Mouse (Mus musculus): ENCODE measurements around the gene Cks2. TPM values are rescaled to one million over a fixed set of nuclear protein-coding genes. Genes with fewer than 3 reads are reported as not detected.
"Not testable (repeated sequence)": the region's sequence is repeated elsewhere in the genome, so short reads cannot be mapped to it uniquely, and the experiment has no call there.

Gene Cks2
- polyA plus RNA-seq, 1 experiment from 2014 or later: 370 TPM

- no peak overlapping the region for H3K4me2 ChIP-seq (replicated peaks; ENCODE audit: low read depth, low read length)
- no peak overlapping the region for H3K27ac ChIP-seq (ENCODE audit: low read length)
- H3K9ac ChIP-seq (replicated peaks; ENCODE audit: low read length): no peak overlapping the region
- no peak for ATAC-seq (ENCODE audit: low FRiP score, low TSS enrichment)
- no peaks in the 10 kb centered on the region for H3K9me3 ChIP-seq (ENCODE audit: low read length)
- no peaks in the 10 kb centered on the region for H3K27me3 ChIP-seq (ENCODE audit: insufficient read depth, low read length)
- 72% methylated on average over 5 of the region's 5 CpGs for WGBS
- H3K36me3 ChIP-seq (ENCODE audit: insufficient read depth, low read length): no peaks in the 10 kb centered on the region
- no peaks in the 10 kb centered on the region for H3K4me1 ChIP-seq (ENCODE audit: insufficient read depth, low read length)
- no peak overlapping the region for H3K4me3 ChIP-seq (ENCODE audit: low read length)
Measured at GRCm38 (mm10) chr13:51632560-51633218, 12.3 kb upstream of the Cks2 start.

GRCm38 (mm10) chr13:51635384-51635783 lies 9.6 kb upstream of the Cks2 start:
- not testable (repeated sequence) for H3K9ac ChIP-seq (replicated peaks; ENCODE audit: low read length); H3K4me3 ChIP-seq (ENCODE audit: low read length); H3K36me3 ChIP-seq (ENCODE audit: insufficient read depth, low read length); H3K27me3 ChIP-seq (ENCODE audit: insufficient read depth, low read length); H3K27ac ChIP-seq (ENCODE audit: low read length); ATAC-seq (ENCODE audit: low FRiP score, low TSS enrichment); H3K4me2 ChIP-seq (replicated peaks; ENCODE audit: low read depth, low read length); H3K4me1 ChIP-seq (ENCODE audit: insufficient read depth, low read length); H3K9me3 ChIP-seq (ENCODE audit: low read length)
- WGBS: 39% methylated on average over 4 of the region's 9 CpGs

DNA sequence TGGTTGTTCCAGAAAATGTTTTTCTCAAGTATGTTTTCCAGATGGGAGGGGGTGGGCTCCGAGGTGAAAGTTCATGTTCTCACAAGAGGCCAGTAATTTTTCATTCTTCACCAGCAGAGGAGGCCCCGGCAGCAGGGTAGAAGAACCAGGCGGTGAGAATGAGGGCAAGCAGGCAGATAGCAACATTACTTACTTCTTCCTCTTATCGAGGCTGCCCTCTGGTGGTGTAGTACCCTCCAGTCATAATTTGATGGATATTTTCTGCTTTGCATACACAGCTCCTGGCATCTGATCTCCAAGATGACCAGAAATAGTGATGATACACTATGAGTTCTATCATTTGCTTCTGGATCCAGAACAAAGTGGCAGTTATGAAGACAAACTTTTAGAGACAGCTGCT lies 6.1 kb upstream of the Cks2 start:
- no peaks in the 10 kb centered on the region for H3K27me3 ChIP-seq (ENCODE audit: insufficient read depth, low read length)
- H3K4me1 ChIP-seq (ENCODE audit: insufficient read depth, low read length): peaks cover 6% of the 10 kb centered on the region
- 88% methylated on average over 4 of the region's 4 CpGs for WGBS
- H3K27ac ChIP-seq (ENCODE audit: low read length): no peak overlapping the region
- no peak overlapping the region for H3K4me3 ChIP-seq (ENCODE audit: low read length)
- H3K4me2 ChIP-seq (replicated peaks; ENCODE audit: low read depth, low read length): no peak overlapping the region
- H3K36me3 ChIP-seq (ENCODE audit: insufficient read depth, low read length): no peaks in the 10 kb centered on the region
- H3K9ac ChIP-seq (replicated peaks; ENCODE audit: low read length): no peak overlapping the region
- H3K9me3 ChIP-seq (ENCODE audit: low read length): no peaks in the 10 kb centered on the region
- ATAC-seq (ENCODE audit: low FRiP score, low TSS enrichment): no peak

DNA sequence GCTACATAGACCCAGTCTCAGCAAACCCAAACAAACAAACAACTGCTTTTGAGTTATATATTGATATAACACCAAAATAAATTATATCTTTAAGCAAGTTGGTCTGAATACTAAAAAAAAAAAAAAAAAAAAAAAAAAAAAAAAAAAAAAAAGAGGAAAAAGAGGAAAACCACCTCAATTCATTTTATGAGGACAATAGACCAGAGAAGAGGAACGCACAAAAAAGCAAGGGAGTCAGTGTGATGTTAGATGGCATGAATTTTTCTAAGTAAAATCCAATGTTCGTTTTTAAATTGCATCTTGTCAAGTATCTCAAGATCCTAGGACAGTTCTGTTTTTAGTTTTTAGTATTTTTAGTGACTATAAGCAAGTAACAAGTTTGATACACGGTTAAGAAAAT lies 3.6 kb upstream of the Cks2 start:
- ATAC-seq (ENCODE audit: low FRiP score, low TSS enrichment): no peak
- no peak overlapping the region for H3K4me2 ChIP-seq (replicated peaks; ENCODE audit: low read depth, low read length)
- 86% methylated on average over 3 of the region's 3 CpGs for WGBS

DNA sequence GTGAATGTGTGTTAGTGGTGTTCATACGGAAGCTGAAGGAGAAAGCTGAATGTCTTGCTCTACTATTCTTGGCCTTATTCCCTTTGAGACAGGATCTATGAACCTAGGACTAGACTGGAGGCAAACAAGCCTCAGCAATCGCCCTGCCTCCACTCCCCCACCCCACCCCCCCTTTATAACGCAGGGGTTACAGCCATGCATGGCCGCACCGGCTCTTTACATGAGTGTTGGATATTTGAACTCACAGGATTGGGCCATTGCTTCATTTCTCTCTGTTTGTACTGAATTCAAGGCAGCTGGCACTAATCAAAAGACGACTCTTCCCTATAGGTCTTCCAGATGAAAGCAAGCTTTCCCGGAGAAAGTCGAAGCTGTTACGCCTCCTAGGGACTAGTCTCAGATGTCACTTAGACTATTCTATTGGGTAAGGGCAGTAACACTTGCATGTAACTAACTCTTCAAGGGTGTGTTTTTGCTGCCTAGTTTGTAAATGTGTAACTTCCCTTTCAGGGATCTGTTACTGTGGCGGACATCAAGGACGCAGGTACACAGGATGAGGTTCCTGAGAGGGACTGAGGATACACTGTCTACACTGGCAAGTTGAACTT lies 2.8 kb upstream of the Cks2 start:
- peak; percentile 12; the same call in 1 of the 2 replicates for ATAC-seq (ENCODE audit: low FRiP score, low TSS enrichment)
- Histone ChIP-seq H3K36me3 (ENCODE audit: insufficient read depth, low read length) (no peaks in the 10 kb centered on the region), H3K27ac (ENCODE audit: low read length) (peak overlapping the region; percentile 17), H3K9ac (replicated peaks; ENCODE audit: low read length) (0 out of 2 replicates have a peak overlapping the region, but pooled peaks have one; percentile 26), H3K4me2 (replicated peaks; ENCODE audit: low read depth, low read length) (peak overlapping the region; percentile 33), H3K4me3 (ENCODE audit: low read length) (no peak overlapping the region), H3K4me1 (ENCODE audit: insufficient read depth, low read length) (peaks cover 12% of the 10 kb centered on the region), H3K9me3 (ENCODE audit: low read length) (no peaks in the 10 kb centered on the region), H3K27me3 (ENCODE audit: insufficient read depth, low read length) (no peaks in the 10 kb centered on the region)
- 18% methylated on average over 11 of the region's 11 CpGs for WGBS

More for the DNA sequence above, 3.6 kb upstream of the Cks2 start:
- H3K9ac ChIP-seq (replicated peaks; ENCODE audit: low read length): no peak overlapping the region
- no peaks in the 10 kb centered on the region for H3K27me3 ChIP-seq (ENCODE audit: insufficient read depth, low read length)
- H3K27ac ChIP-seq (ENCODE audit: low read length): no peak overlapping the region
- peaks cover 6% of the 10 kb centered on the region for H3K4me1 ChIP-seq (ENCODE audit: insufficient read depth, low read length)
- no peaks in the 10 kb centered on the region for H3K9me3 ChIP-seq (ENCODE audit: low read length)
- no peaks in the 10 kb centered on the region for H3K36me3 ChIP-seq (ENCODE audit: insufficient read depth, low read length)
- no peak overlapping the region for H3K4me3 ChIP-seq (ENCODE audit: low read length)

GRCm38 (mm10) chr13:51643924-51644828 lies 856 bp upstream of the Cks2 start:
- Histone ChIP-seq H3K9me3 (ENCODE audit: low read length) (no peaks in the 10 kb centered on the region), H3K36me3 (ENCODE audit: insufficient read depth, low read length) (no peaks in the 10 kb centered on the region), H3K4me3 (ENCODE audit: low read length) (peak overlapping the region; percentile 77), H3K9ac (replicated peaks; ENCODE audit: low read length) (peak overlapping the region; percentile 66), H3K4me1 (ENCODE audit: insufficient read depth, low read length) (peaks cover 26% of the 10 kb centered on the region), H3K27ac (ENCODE audit: low read length) (peak overlapping the region; percentile 77), H3K27me3 (ENCODE audit: insufficient read depth, low read length) (no peaks in the 10 kb centered on the region), H3K4me2 (replicated peaks; ENCODE audit: low read depth, low read length) (peak overlapping the region; percentile 60)
- no peak for ATAC-seq (ENCODE audit: low FRiP score, low TSS enrichment)
- WGBS: 49% methylated on average over 20 of the region's 20 CpGs

GRCm38 (mm10) chr13:51645872-51646271 lies 840 bp downstream of the Cks2 start:
- no peak for ATAC-seq (ENCODE audit: low FRiP score, low TSS enrichment)

DNA sequence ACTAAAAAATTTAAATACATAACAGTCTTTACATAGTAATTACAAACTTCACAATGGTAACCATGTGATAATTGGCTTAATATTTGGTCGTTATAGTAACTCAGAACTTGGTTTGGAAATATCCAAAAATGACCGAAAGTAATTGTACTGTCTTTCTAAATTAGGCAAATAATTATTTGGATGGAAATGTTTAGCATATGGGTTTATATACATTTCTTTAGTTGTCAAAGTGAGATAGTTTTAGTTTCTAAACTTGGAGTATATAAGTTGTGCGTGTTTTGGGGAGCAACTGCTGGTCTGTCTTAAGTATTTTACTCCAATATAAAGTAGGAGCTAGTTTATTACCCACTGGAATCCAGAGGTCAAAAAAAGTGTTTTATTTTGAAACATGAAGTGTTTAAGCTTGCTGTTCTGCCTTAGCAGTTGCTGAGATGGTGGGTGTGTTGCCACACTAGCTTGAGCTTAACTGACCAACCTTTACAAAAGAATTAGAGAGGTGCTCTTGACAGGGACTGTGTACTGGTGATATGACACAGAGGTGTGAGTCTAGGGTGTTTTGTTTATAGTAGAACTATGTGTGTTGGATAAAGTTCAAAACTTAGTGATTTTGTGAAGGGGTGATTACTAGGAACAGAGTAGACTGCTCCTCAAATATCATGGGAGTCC lies 1.5 kb downstream of the Cks2 start:
- Histone ChIP-seq H3K36me3 (ENCODE audit: insufficient read depth, low read length) (peaks cover 3% of the 10 kb centered on the region; the same call in 1 of the 2 replicates), H3K4me3 (ENCODE audit: low read length) (peak overlapping the region; percentile 77)
- WGBS: 14% methylated on average over 3 of the region's 3 CpGs

More at GRCm38 (mm10) chr13:51645872-51646271, 840 bp downstream of the Cks2 start:
- peak overlapping the region; percentile 79 for H3K27ac ChIP-seq (ENCODE audit: low read length)
- peaks cover 3% of the 10 kb centered on the region; the same call in 1 of the 2 replicates for H3K36me3 ChIP-seq (ENCODE audit: insufficient read depth, low read length)
- H3K9ac ChIP-seq (replicated peaks; ENCODE audit: low read length): peak overlapping the region; percentile 83
- H3K4me1 ChIP-seq (ENCODE audit: insufficient read depth, low read length): peaks cover 29% of the 10 kb centered on the region
- peak overlapping the region; percentile 77 for H3K4me3 ChIP-seq (ENCODE audit: low read length)
- under 1% methylated on average over 7 of the region's 7 CpGs for WGBS
- H3K9me3 ChIP-seq (ENCODE audit: low read length): no peaks in the 10 kb centered on the region
- H3K4me2 ChIP-seq (replicated peaks; ENCODE audit: low read depth, low read length): peak overlapping the region; percentile 75
- no peaks in the 10 kb centered on the region for H3K27me3 ChIP-seq (ENCODE audit: insufficient read depth, low read length)

GRCm38 (mm10) chr13:51647770-51648169 lies 2.7 kb downstream of the Cks2 start:
- ATAC-seq (ENCODE audit: low FRiP score, low TSS enrichment): no peak
- peak overlapping the region; percentile 55 for H3K4me3 ChIP-seq (ENCODE audit: low read length)
- no peak overlapping the region for H3K9ac ChIP-seq (replicated peaks; ENCODE audit: low read length)
- 75% methylated on average over 3 of the region's 3 CpGs for WGBS
- H3K36me3 ChIP-seq (ENCODE audit: insufficient read depth, low read length): peaks cover 6% of the 10 kb centered on the region; the same call in 1 of the 2 replicates
- no peaks in the 10 kb centered on the region for H3K27me3 ChIP-seq (ENCODE audit: insufficient read depth, low read length)
- peaks cover 34% of the 10 kb centered on the region for H3K4me1 ChIP-seq (ENCODE audit: insufficient read depth, low read length)
- no peaks in the 10 kb centered on the region for H3K9me3 ChIP-seq (ENCODE audit: low read length)
- peak overlapping the region; percentile 55; the same call in 1 of the 2 replicates for H3K27ac ChIP-seq (ENCODE audit: low read length)
- H3K4me2 ChIP-seq (replicated peaks; ENCODE audit: low read depth, low read length): peak overlapping the region; percentile 75

More for the DNA sequence above, 1.5 kb downstream of the Cks2 start:
- peak overlapping the region; percentile 75 for H3K4me2 ChIP-seq (replicated peaks; ENCODE audit: low read depth, low read length)
- H3K27me3 ChIP-seq (ENCODE audit: insufficient read depth, low read length): no peaks in the 10 kb centered on the region
- peaks cover 32% of the 10 kb centered on the region for H3K4me1 ChIP-seq (ENCODE audit: insufficient read depth, low read length)
- no peaks in the 10 kb centered on the region for H3K9me3 ChIP-seq (ENCODE audit: low read length)
- H3K27ac ChIP-seq (ENCODE audit: low read length): peak overlapping the region; percentile 51; the same call in 1 of the 2 replicates
- H3K9ac ChIP-seq (replicated peaks; ENCODE audit: low read length): peak overlapping the region; percentile 83
- ATAC-seq (ENCODE audit: low FRiP score, low TSS enrichment): no peak
